Mouse (Mus musculus) ES-E14 (cell line): ENCODE data around the gene Kdm5a.

ENCODE experiments used
- CHD2 ChIP-seq: IDR thresholded peaks from 2 replicates; pipeline ENCODE4 v1.6.1; 2014; ENCODE audit warnings: mild to moderate bottlenecking, low read depth, low read length, inconsistent platforms
- HCFC1 ChIP-seq: IDR thresholded peaks from 2 replicates; pipeline ENCODE4 v1.6.1; 2012; ENCODE audit warnings: low read length, inconsistent platforms, borderline replicate concordance; ENCODE audit not compliant: insufficient read depth
- MAFK ChIP-seq: IDR thresholded peaks from 2 replicates; pipeline ENCODE4 v1.6.1; 2014; ENCODE audit warnings: mild to moderate bottlenecking, low read depth, low read length, inconsistent platforms; ENCODE audit not compliant: insufficient read depth
- ZC3H11A ChIP-seq: IDR thresholded peaks from 2 replicates; pipeline ENCODE4 v1.6.1; 2012; ENCODE audit warnings: low read depth, mild to moderate bottlenecking, inconsistent platforms, low read length, borderline replicate concordance
- ZNF384 ChIP-seq: IDR thresholded peaks from 2 replicates; pipeline ENCODE4 v1.6.1; 2012; ENCODE audit warnings: low read depth, low read length, inconsistent platforms

GRCm38 (mm10) chr6:120453103-120453445 lies 89.2 kb downstream of the Kdm5a start:
- TF ChIP-seq ZC3H11A (no peak), MAFK (no peak), HCFC1 (no peak), CHD2 (no peak), ZNF384 (no peak)
